Mouse (Mus musculus): ENCODE data around the gene Anp32e.
A peak's percentile ranks its signal among the peaks of the same experiment; 100 is the strongest.
"Not testable (repeated sequence)": the region's sequence is repeated elsewhere in the genome, so short reads cannot be mapped to it uniquely, and the experiment has no call there.

Gene Anp32e

GRCm38 (mm10) chr3:95904568-95904967, 24.5 kb upstream of the Anp32e start, which contains the start of gene Car14:
Gene Car14 (minus strand): TSS chr3:95904691.
- peak; percentile 68 to 73 for DNase-seq

- peak; percentile 59 to 63 for DNase-seq
These were observed 23.7 kb upstream of the Anp32e start for GRCm38 (mm10) chr3:95905146-95905939.

GRCm38 (mm10) chr3:95905940-95906492, 23.0 kb upstream of the Anp32e start:
- peak; percentile 68 to 80 for DNase-seq

- DNase-seq, result peak; percentile 55 to 80
These were observed 22.2 kb upstream of the Anp32e start for GRCm38 (mm10) chr3:95906860-95907259.

- no peak for DNase-seq
These were observed 21.4 kb upstream of the Anp32e start for GRCm38 (mm10) chr3:95907613-95908012.

- no peak for DNase-seq
These were observed 14.3 kb upstream of the Anp32e start for GRCm38 (mm10) chr3:95914706-95915105.

GRCm38 (mm10) chr3:95916760-95917159, 12.3 kb upstream of the Anp32e start:
- no peak for DNase-seq

- not testable (repeated sequence) for DNase-seq
These were observed 8.5 kb upstream of the Anp32e start for GRCm38 (mm10) chr3:95920532-95920931.

- DNase-seq, result not testable (repeated sequence)
These were observed 5.6 kb upstream of the Anp32e start for GRCm38 (mm10) chr3:95923429-95923828.

GRCm38 (mm10) chr3:95924185-95924584, 4.9 kb upstream of the Anp32e start:
- no peak for DNase-seq

GRCm38 (mm10) chr3:95925087-95925486, 4.0 kb upstream of the Anp32e start:
- no peak for DNase-seq

- no peak for DNase-seq
These were observed 787 bp upstream of the Anp32e start for GRCm38 (mm10) chr3:95928261-95928657.

GRCm38 (mm10) chr3:95929581-95930470, 780 bp downstream of the Anp32e start:
- DNase-seq, result peak; percentile 31 to 71

GRCm38 (mm10) chr3:95930471-95930789, 1.4 kb downstream of the Anp32e start:
- no peak for DNase-seq

- no peak for DNase-seq
These were observed 2.4 kb downstream of the Anp32e start for GRCm38 (mm10) chr3:95931471-95931870.

GRCm38 (mm10) chr3:95932157-95932556, 3.1 kb downstream of the Anp32e start:
- no peak for DNase-seq

- DNase-seq, result peak; percentile 57 to 77
These were observed 3.5 kb downstream of the Anp32e start for GRCm38 (mm10) chr3:95932566-95932965.

GRCm38 (mm10) chr3:95933111-95933750, 4.2 kb downstream of the Anp32e start:
- DNase-seq, result no peak

- DNase-seq, result no peak
These were observed 5.4 kb downstream of the Anp32e start for GRCm38 (mm10) chr3:95934448-95934847.

- no peak for DNase-seq
These were observed 9.2 kb downstream of the Anp32e start for GRCm38 (mm10) chr3:95938217-95938616.

GRCm38 (mm10) chr3:95938835-95939234, 9.8 kb downstream of the Anp32e start:
- DNase-seq, result peak in 1 of 2 experiments; percentile 51

GRCm38 (mm10) chr3:95942749-95943148, 13.7 kb downstream of the Anp32e start:
- DNase-seq, result peak; percentile 27 to 36

- DNase-seq, result no peak
These were observed 14.2 kb downstream of the Anp32e start for GRCm38 (mm10) chr3:95943226-95943625.

Data from kidney, postnatal 36 days (tissue).